Mouse (Mus musculus): ENCODE measurements around the gene Ube2j2. TPM values are rescaled to one million over a fixed set of nuclear protein-coding genes. Genes with fewer than 3 reads are reported as not detected.
A peak's percentile ranks its signal among the peaks of the same experiment; 100 is the strongest.

The Ube2j2 gene
- polyA plus RNA-seq, 2 experiments from 2014 or later, result 32.1 to 39.5 TPM

DNA sequence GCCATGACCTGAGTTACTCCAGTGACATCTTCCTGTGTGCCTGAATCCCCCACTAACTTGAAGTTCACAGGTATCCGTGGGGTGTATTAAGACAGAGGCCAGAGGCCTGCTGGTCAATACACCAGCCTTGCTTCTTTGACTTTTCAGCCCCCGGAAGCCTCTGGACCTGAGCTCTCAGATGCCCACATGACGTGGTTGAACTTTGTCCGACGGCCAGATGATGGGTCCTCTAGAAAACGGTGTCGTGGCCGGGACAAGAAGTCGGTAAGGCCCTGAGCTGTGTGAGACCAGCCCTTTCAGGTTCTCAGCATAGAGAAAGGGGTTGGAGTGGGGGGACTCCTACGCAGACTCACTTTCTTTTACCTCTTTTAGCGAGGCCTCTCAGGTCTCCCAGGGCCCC is 20.8 kb downstream of the Ube2j2 start:
- no peak for ATAC-seq

GRCm38 (mm10) chr4:155969043-155969653 is 25.5 kb downstream of the Ube2j2 start:
- ATAC-seq, result no peak

GRCm38 (mm10) chr4:155970286-155970685 is 26.7 kb downstream of the Ube2j2 start:
- no peak for ATAC-seq

DNA sequence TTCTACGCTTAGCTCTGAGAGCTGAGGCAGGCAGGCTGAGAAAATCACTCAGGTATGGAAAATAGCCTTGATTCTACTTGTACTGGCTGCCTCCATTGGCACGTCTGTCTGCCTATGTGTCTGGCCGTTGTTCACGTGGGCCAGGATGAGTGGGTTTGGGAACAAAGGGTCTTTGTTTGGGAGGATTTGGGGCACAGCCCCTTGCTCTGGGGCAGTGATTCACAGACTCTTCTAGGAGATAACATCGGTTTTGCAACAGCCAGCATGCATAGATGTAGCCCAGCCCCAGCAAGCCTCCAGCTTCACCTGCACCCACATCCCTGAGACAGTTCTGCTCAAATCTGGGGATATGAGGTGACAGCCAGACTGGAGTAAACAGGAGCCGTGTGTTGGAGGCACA is 29.0 kb downstream of the Ube2j2 start:
- ATAC-seq, result no peak

GRCm38 (mm10) chr4:155973239-155973638 is 29.6 kb downstream of the Ube2j2 start:
- no peak for ATAC-seq

DNA sequence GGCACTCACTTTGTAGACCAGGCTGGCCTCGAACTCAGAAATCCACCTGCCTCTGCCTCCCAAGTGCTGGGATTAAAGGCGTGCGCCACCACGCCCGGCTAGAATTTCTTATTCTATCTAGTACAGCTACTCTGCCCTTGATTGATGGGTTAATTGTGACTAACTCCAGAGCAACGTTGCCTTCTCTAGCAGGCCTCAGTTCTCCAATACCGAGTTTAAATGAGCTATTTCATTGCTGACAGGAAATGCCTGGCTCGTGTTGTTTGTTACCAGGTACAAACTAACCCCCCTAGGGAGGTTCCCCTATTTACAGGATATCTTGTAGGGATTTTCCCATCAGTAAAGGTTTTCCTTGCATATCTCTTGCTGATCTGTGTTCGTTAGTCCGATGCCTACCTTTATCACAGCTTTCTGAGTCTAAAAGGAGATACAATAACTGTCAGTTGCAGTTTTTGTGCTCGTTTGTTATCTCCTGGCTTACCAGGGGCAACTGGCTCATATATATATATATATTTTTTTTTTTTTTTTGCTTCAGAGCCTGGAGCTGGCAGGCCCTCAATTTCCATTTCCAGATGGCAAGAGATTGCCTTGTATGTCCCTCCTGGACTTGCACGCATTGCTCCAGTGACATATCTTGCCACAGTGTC is 37.9 kb downstream of the Ube2j2 start:
- ATAC-seq, result no peak

- no peak for ATAC-seq
Measured at GRCm38 (mm10) chr4:155983788-155984187, 40.2 kb downstream of the Ube2j2 start.

GRCm38 (mm10) chr4:155991211-155991907 is 47.7 kb downstream of the Ube2j2 start:
- ATAC-seq, result no peak

- ATAC-seq, result peak; percentile 6
Measured at GRCm38 (mm10) chr4:155991908-155992230, 48.2 kb downstream of the Ube2j2 start.

GRCm38 (mm10) chr4:155992241-155992905 is 48.7 kb downstream of the Ube2j2 start, which contains the start of the genes B3galt6 and Sdf4:
TSS of gene B3galt6 (minus strand) at chr4:155992649.
TSS of gene Sdf4 (plus strand) at chr4:155992872.
- ATAC-seq, result peak; percentile 76

- ATAC-seq, result peak; percentile 77
Measured at GRCm38 (mm10) chr4:155992906-155993547, 49.4 kb downstream of the Ube2j2 start.

DNA sequence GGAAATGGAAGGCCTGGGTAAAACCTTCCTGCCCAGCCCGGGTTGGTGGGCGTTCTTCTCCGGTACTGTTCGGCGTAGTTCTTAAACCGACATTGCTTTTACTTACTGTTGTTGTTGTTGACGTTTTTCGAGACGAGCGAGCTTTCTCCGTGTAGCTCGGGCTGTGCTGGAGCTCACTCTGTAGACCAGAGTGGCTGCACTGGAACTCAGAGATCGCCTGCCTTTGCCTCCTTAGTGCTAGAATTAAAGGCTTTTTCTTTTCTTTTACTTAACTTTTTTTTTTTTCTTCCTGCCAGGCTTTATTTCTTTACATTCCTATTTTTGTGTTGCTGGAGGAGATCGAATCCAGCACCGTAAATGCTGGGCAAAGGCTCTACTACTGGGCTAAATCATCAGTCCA is 50.0 kb downstream of the Ube2j2 start:
- no peak for ATAC-seq

DNA sequence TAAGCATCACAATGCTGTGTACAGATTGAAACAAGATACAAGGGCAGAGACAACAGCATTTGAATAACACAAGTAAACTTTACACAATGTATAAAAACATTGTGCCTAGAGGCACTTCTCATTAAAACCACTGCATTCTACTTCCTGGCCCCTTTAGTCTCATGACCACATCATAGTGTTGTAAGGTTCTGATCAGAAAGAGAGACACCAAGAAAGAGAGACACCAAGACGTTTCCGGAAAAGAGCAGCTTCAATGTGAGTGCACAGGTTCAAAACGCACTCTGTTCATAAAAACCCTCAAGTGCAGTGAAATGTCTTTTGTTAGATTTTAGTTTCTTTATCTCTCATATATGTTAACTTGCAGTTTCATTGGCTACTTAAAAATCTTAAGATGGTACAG is 60.5 kb downstream of the Ube2j2 start:
- peak; percentile 84 for ATAC-seq

GRCm38 (mm10) chr4:156008369-156008768 is 64.7 kb downstream of the Ube2j2 start:
- peak; percentile 26 for ATAC-seq

Other genes with a start within 250 kb of the Ube2j2 start
- gene Fndc10, start 249.5 kb upstream of the Ube2j2 start, polyA plus RNA-seq (2017; shearing (Covaris generic)), result 1 to 10 TPM; 1.2 to 1.9 TPM
- 100 to 1,000 TPM; 158 to 181 TPM for gene Ssu72, start 239.0 kb upstream of the Ube2j2 start, polyA plus RNA-seq (2017; shearing (Covaris generic))
- under 1 TPM in 1 of 2 experiments, not detected in 1; 0.22 TPM for gene Tmem240, start 209.0 kb upstream of the Ube2j2 start, polyA plus RNA-seq (2017; shearing (Covaris generic))
- gene Atad3a, start 182.7 kb upstream of the Ube2j2 start, polyA plus RNA-seq (2017; shearing (Covaris generic)), result 10 to 100 TPM; 16.3 to 21.0 TPM
- gene Vwa1, start 169.1 kb upstream of the Ube2j2 start, polyA plus RNA-seq (2017; shearing (Covaris generic)), result under 1 TPM in 1 of 2 experiments, not detected in 1; 0.09 TPM
- under 1 TPM in 1 of 2 experiments, not detected in 1; 0.16 TPM for gene Tmem88b, start 158.0 kb upstream of the Ube2j2 start, polyA plus RNA-seq (2017; shearing (Covaris generic))
- not detected for gene Ankrd65, start 153.4 kb upstream of the Ube2j2 start, polyA plus RNA-seq (2017; shearing (Covaris generic))
- 100 to 1,000 TPM; 160 to 164 TPM for gene Mrpl20, start 141.0 kb upstream of the Ube2j2 start, polyA plus RNA-seq (2017; shearing (Covaris generic))
- gene Ccnl2, start 131.3 kb upstream of the Ube2j2 start, polyA plus RNA-seq (2017; shearing (Covaris generic)), result 100 to 1,000 TPM; 115 to 122 TPM
- 100 to 1,000 TPM; 216 TPM for gene Aurkaip1, start 112.6 kb upstream of the Ube2j2 start, polyA plus RNA-seq (2017; shearing (Covaris generic))
- gene Mxra8, start 104.2 kb upstream of the Ube2j2 start, polyA plus RNA-seq (2017; shearing (Covaris generic)), result 1 to 10 TPM; 4.1 to 9.9 TPM
- 1 to 10 TPM; 2.1 to 2.7 TPM for gene Dvl1, start 96.4 kb upstream of the Ube2j2 start, polyA plus RNA-seq (2017; shearing (Covaris generic))
- under 1 TPM; 0.16 to 0.25 TPM for gene Tas1r3, start 80.5 kb upstream of the Ube2j2 start, polyA plus RNA-seq (2017; shearing (Covaris generic))
- gene Cptp, start 74.4 kb upstream of the Ube2j2 start, polyA plus RNA-seq (2017; shearing (Covaris generic)), result 10 to 100 TPM; 17.7 to 18.0 TPM
- gene Ints11, start 74.3 kb upstream of the Ube2j2 start, polyA plus RNA-seq (2017; shearing (Covaris generic)), result 10 to 100 TPM; 82.2 to 87.0 TPM
- gene Pusl1, start 52.0 kb upstream of the Ube2j2 start, polyA plus RNA-seq (2017; shearing (Covaris generic)), result 10 to 100 TPM; 12.6 to 25.3 TPM
- gene Acap3, start 52.0 kb upstream of the Ube2j2 start, polyA plus RNA-seq (2017; shearing (Covaris generic)), result 1 to 10 TPM; 4.9 to 6.5 TPM
- 1 to 10 TPM; 2.5 to 5.7 TPM for gene C1qtnf12, start 18.5 kb downstream of the Ube2j2 start, polyA plus RNA-seq (2017; shearing (Covaris generic))
- gene B3galt6, start 48.8 kb downstream of the Ube2j2 start, polyA plus RNA-seq (2017; shearing (Covaris generic)), result under 1 TPM; 0.90 to 0.95 TPM
- 100 to 1,000 TPM; 464 to 478 TPM for gene Sdf4, start 49.0 kb downstream of the Ube2j2 start, polyA plus RNA-seq (2017; shearing (Covaris generic))
- gene Tnfrsf4, start 70.0 kb downstream of the Ube2j2 start, polyA plus RNA-seq (2017; shearing (Covaris generic)), result 100 to 1,000 TPM; 802 to 961 TPM
- gene Tnfrsf18, start 82.3 kb downstream of the Ube2j2 start, polyA plus RNA-seq (2017; shearing (Covaris generic)), result 100 to 1,000 TPM; 770 to 845 TPM
- not detected for gene Ttll10, start 115.6 kb downstream of the Ube2j2 start, polyA plus RNA-seq (2017; shearing (Covaris generic))
- 10 to 100 TPM; 14.9 to 19.3 TPM for gene 9430015G10Rik, start 166.2 kb downstream of the Ube2j2 start, polyA plus RNA-seq (2017; shearing (Covaris generic))
- gene Rnf223, start 186.7 kb downstream of the Ube2j2 start, polyA plus RNA-seq (2017; shearing (Covaris generic)), result under 1 TPM in 1 of 2 experiments, not detected in 1; 0.20 TPM

Data from activated CD4-positive, CD25-positive, alpha-beta regulatory T cell, adult 4 months (primary cell).